Mouse (Mus musculus) MEL (cell line): ENCODE measurements around the gene Dusp11.

Experiments
- CTCF ChIP-seq, 3 experiments: IDR thresholded peaks in 2 of 3; conservative IDR thresholded peaks in 1 of 3; 2 replicates each; pipeline ENCODE4 v1.5.1; 2011 to 2012; ENCODE audit warnings: low read length in 3 of 3, low read depth in 2 of 3, mild to moderate bottlenecking in 2 of 3, improper control_type of control experiment in 1 of 3, inconsistent platforms in 1 of 3, mixed read lengths in 1 of 3, moderate library complexity in 1 of 3; ENCODE audit not compliant: control insufficient read depth in 1 of 3, insufficient read depth in 1 of 3, poor library complexity in 1 of 3, severe bottlenecking in 1 of 3
- POLR2A ChIP-seq, 2 experiments: IDR thresholded peaks; 2 replicates each; pipeline ENCODE4 v1.6.1; 2011 to 2012; ENCODE audit warnings: low read length in 2 of 2, mild to moderate bottlenecking in 2 of 2, control low read depth in 1 of 2, improper control_type of control experiment in 1 of 2, low read depth in 1 of 2, moderate library complexity in 1 of 2; ENCODE audit not compliant: control insufficient read depth in 1 of 2, insufficient read depth in 1 of 2, poor library complexity in 1 of 2

- peak; percentile 91 to 98 (median 97) for TF ChIP-seq CTCF (IDR thresholded peaks at IDR 0.05 in 2 of 3, conservative IDR thresholded peaks at IDR 0.05 in 1 of 3; ENCODE audit: control insufficient read depth in 1 of 3, insufficient read depth in 1 of 3, low read depth in 2 of 3, low read length in 3 of 3, poor library complexity in 1 of 3, severe bottlenecking in 1 of 3)
- no peak for TF ChIP-seq POLR2A (IDR thresholded peaks at IDR 0.05; ENCODE audit: control insufficient read depth in 1 of 2, insufficient read depth in 1 of 2, low read depth in 1 of 2, low read length in 2 of 2, poor library complexity in 1 of 2)
These were observed 43.0 kb upstream of the Dusp11 start for GRCm38 (mm10) chr6:86004271-86005148.
